Mouse (Mus musculus): Measurements from ENCODE around the gene Tnip1. TPM values are rescaled to one million over a fixed set of nuclear protein-coding genes. Genes with fewer than 3 reads are reported as not detected.

Gene Tnip1
- polyA plus RNA-seq (2021; fragmentation: Nextera tagmentation): 11.6 and 16.8 TPM in 2 replicates
- long read RNA-seq, experiment 1, transcript Tnip1-206 (18 exons, 2,834 nt): major isoform, 11 of 59 reads
- long read RNA-seq, experiment 1, partial matches to known transcripts: 5 of 59 reads
- long read RNA-seq, experiment 1, other reads (novel, unspliced or antisense): 43 of 59 reads
- long read RNA-seq, experiment 2, partial matches to known transcripts: 2 of 5 reads
- long read RNA-seq, experiment 2, other reads (novel, unspliced or antisense): 3 of 5 reads

DNA sequence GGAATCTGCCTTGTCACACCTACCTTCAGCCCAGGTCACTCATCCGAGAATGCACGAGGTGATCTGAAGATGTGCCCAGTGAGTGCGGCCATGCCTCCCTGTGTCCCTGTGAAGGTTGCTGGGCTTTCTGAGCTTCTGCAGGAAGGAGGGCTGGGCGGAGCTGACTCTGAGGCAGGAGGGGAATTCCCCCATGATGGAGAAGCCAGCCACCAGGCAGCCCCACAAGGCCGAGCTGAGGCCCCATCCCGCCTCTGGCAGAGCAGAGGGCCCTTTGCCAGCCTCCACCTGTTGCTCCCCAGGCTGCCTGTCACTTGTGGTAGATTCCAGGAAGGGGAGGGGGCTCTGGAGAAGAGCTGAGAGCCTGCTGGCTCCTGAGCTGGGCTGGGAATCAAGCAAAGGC, at the start of gene Tnip1:
Gene Tnip1 (minus strand): TSS at position 108 of the 400 bp plus-strand sequence.

DNA sequence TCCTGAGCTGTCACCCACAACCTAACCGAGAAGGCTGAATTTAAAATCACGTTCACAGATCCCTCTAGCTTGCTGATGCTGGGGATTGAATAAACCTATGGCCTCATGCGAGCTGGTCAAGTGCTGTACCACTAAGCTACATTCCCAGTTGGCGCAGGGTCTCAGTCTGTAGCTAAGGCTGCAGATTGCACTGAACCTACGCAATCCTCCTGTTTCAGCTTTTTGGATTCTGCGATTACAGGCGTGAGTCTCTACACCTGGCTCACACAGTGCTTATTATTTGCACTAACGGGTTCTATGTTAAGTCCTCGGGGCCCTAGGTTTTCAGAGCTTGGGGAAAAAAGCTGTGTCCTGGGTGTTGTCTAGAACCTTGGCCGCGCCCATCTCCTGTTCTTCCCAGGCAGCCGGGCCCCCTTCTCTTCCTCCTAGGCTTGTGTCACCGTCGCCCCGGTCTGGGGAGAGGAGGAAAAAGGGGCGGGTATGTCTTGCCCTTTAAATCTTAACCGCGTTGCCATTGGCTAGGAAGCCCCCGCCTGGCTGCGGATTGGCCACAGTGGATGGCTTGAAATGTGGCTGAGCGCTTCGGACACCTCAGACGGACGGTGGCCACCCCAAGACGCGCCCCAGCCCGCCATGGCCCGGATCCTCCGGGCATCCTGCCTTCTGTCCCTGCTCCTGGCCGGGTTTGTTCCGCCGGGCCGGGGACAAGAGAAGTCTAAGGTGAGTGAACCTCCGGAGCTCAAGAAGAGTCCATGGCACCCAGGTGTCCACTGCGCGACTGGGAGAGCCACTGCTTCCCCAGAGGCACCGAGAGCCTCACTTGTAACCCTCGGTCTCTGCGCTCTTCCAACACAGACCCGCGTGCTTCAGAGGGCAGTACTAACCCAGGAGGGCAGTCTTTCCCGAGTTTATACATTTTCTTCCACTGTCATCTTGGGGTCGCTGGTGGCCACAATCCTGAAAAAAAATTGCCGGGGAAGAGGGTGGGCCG, 60.1 kb downstream of the Tnip1 start, which contains the start of gene Gpx3:
Gene Gpx3 (plus strand): TSS at position 121 of the 991 bp plus-strand sequence.

GRCm38 (mm10) chr11:54866119-54867048, 96.3 kb downstream of the Tnip1 start, which contains the start of gene Hint1:
Gene Hint1, plus strand, starts transcription at chr11:54866383.

Other genes starting within 250 kb of the Tnip1 start
- gene Cdc42se2, start 175.2 kb downstream of the Tnip1 start, polyA plus RNA-seq (2021; fragmentation: Nextera tagmentation): 91.3 and 126 TPM in 2 replicates
- gene Lyrm7, start 102.0 kb downstream of the Tnip1 start, polyA plus RNA-seq (2021; fragmentation: Nextera tagmentation): 12.5 and 13.9 TPM in 2 replicates
- gene Hint1, start 96.5 kb downstream of the Tnip1 start, polyA plus RNA-seq (2021; fragmentation: Nextera tagmentation): 991 and 1,084 TPM in 2 replicates
- gene Gpx3, start 60.5 kb downstream of the Tnip1 start, polyA plus RNA-seq (2021; fragmentation: Nextera tagmentation): 13.7 and 15.0 TPM in 2 replicates
- 72.0 and 76.1 TPM in 2 replicates for gene Anxa6, start 70.5 kb upstream of the Tnip1 start, polyA plus RNA-seq (2021; fragmentation: Nextera tagmentation)
- gene Ccdc69, start 115.2 kb upstream of the Tnip1 start, polyA plus RNA-seq (2021; fragmentation: Nextera tagmentation): 0.48 and 0.51 TPM in 2 replicates
- gene Gm2a, start 135.2 kb upstream of the Tnip1 start, polyA plus RNA-seq (2021; fragmentation: Nextera tagmentation): 68.2 and 80.1 TPM in 2 replicates
- gene Slc36a3, start 188.8 kb upstream of the Tnip1 start, polyA plus RNA-seq (2021; fragmentation: Nextera tagmentation): not detected in 2 replicates
- gene Slc36a2, start 222.2 kb upstream of the Tnip1 start, polyA plus RNA-seq (2021; fragmentation: Nextera tagmentation): 0.28 and 0.29 TPM in 2 replicates
- gene Slc36a1, start 241.4 kb upstream of the Tnip1 start, polyA plus RNA-seq (2021; fragmentation: Nextera tagmentation): 4.1 and 7.1 TPM in 2 replicates

All from left cerebral cortex, adult 6 months (tissue).